Mouse (Mus musculus): ENCODE measurements around the gene Copz1.

Copz1 gene

GRCm38 (mm10) chr15:103308876-103309580, 36.5 kb downstream of the Copz1 start:
- no peak for DNase-seq (ENCODE audit: inconsistent ontology term)

- no peak for DNase-seq (ENCODE audit: inconsistent ontology term)
Observed at GRCm38 (mm10) chr15:103310365-103310910, 37.9 kb downstream of the Copz1 start, which contains the start of gene Gpr84. Gene Gpr84, minus strand, starts transcription at chr15:103310612.

GRCm38 (mm10) chr15:103313495-103314095, 41.1 kb downstream of the Copz1 start:
- DNase-seq (ENCODE audit: inconsistent ontology term), result peak; percentile 47

DNA sequence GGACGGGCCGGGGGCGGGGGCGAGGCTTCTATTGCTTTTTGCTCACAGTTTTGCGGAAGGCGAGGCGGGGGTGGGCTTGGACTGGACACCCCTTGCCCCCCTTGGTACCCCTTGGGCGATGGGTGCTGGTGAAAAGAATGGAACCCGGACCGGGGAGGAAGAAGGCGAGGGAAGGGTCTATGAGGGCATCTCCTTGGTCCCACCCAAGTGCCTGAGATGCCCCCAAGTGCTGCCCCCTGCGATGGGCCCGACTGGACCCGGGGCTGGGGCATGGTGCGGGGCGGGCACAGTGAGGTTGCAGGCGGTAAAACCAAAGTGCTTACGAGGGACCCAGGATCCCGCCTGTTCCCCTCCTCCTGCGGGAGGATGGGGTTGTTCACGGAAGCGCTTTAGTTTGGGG, 41.7 kb downstream of the Copz1 start:
- DNase-seq (ENCODE audit: inconsistent ontology term), result no peak

DNA sequence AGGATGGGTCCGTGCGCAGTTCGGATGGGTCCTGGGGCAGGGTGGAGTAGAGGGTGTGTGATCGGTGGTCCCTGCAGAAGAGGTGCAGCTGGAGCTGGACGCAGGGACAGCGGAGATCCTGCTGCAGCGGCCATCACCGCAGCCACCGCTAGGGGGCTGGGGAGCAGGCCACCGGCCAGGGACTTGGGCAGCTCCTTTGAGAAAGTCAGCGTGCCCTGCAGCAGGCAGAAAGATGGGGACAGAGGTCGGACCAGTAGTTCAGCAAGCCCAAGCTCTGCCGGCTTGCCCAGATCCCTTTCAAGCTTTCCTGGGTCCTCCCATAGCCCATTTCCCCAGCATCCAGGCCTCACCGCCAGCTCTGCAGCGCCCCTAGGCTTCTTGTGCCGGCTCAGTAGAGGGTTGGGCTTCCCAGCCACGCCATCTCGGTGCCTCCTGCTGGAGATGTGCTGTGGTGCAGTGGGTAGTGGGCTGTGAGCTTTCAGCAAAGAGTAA, 42.5 kb downstream of the Copz1 start:
- DNase-seq (ENCODE audit: inconsistent ontology term), result peak; percentile 75

DNA sequence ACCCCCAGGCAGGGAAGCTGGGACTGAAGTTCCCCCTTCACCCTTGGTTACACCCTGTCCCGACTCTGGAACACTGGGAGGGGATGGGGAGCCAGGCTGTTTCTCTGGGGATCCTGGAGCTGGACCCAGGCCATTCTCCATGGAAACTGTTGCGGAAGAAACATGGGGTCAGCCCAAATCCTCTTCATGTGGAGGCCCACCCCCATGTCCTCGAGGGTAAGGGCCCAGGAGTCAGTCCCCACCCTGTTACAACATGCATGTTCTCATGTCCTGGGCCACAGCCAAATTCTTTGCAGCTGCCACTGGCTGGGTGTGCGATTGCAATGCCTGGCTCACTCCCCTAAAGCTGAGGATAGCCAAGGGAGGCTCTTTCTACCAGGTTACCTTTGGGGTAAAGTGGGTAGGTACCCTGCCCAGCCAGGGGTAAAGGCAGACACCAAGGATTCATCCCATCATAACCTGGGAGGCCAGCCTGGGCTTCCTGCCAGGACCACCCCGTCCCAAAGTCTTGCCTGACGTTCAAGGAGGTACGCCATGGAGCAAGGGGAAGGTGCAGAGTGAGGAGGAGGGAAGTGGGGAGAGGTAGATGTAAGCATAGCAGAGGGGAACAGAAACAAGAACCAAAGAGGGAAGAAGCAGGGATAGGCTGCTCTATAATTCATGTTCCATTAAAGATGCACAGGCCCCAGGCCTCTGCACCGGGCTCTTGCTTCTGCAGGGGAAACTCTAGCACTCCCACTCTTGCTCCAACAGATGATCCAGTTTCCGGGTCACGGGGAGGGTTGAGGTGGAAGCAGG, 43.7 kb downstream of the Copz1 start:
- DNase-seq (ENCODE audit: inconsistent ontology term), result no peak

GRCm38 (mm10) chr15:103317120-103317519, 44.6 kb downstream of the Copz1 start:
- no peak for DNase-seq (ENCODE audit: inconsistent ontology term)

DNA sequence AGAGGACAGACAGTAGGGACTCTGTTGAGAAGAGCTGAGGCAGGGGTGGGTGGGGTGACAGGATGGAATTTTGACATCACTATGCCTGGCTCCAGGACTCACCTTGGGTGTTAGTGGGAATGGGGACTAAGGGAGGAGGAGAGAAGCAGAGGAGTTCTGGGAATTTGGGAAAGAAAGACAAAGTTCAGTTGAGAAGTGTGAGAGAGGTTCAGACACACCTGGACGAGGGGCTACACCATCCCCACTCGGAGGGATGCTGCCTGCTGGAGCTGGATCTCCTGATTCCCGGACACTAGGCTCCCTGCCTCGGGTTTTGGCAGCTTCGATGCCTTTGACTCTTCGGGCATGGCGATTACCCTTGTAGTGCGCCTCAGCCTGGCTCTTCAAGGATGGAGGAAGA, 45.2 kb downstream of the Copz1 start:
- no peak for DNase-seq (ENCODE audit: inconsistent ontology term)

DNA sequence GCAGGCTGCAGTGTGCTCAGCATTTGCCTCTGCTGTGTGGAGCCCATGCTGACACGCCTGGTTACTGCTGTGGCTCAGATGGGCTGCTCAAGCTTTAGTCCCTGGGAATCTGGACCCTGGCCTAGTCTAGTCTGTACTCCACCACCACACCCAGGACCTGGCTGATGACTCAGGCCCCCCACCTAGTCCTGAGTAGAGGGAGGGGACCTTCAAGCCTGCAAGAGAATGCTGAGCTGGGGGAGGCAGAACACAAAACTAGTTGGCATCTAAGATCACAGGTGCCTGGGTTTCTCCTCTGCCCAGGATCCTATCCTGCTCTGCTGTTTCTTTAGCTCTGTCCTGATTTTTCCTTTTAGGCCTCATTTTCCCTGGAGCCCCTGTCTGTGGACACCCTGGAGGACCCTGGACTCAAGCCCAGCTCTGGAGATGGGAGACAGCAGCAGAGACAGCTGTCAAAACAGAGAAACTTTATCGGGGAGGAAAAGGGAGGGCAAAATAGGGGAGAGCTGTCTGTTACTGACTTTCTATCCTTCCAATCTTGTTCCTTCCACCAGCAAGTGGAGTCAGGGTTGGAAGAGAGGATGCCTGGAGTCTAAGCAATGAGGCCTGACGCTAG, 45.8 kb downstream of the Copz1 start:
- DNase-seq (ENCODE audit: inconsistent ontology term), result no peak

GRCm38 (mm10) chr15:103321076-103321475, 48.6 kb downstream of the Copz1 start:
- DNase-seq (ENCODE audit: inconsistent ontology term), result no peak

- DNase-seq (ENCODE audit: inconsistent ontology term), result no peak
Observed at GRCm38 (mm10) chr15:103322396-103322795, 49.9 kb downstream of the Copz1 start.

- peak; percentile 61 for DNase-seq (ENCODE audit: inconsistent ontology term)
Observed at GRCm38 (mm10) chr15:103323070-103323454, 50.5 kb downstream of the Copz1 start.

GRCm38 (mm10) chr15:103323455-103324247, 51.1 kb downstream of the Copz1 start:
- peak; percentile 91 for DNase-seq (ENCODE audit: inconsistent ontology term)

DNA sequence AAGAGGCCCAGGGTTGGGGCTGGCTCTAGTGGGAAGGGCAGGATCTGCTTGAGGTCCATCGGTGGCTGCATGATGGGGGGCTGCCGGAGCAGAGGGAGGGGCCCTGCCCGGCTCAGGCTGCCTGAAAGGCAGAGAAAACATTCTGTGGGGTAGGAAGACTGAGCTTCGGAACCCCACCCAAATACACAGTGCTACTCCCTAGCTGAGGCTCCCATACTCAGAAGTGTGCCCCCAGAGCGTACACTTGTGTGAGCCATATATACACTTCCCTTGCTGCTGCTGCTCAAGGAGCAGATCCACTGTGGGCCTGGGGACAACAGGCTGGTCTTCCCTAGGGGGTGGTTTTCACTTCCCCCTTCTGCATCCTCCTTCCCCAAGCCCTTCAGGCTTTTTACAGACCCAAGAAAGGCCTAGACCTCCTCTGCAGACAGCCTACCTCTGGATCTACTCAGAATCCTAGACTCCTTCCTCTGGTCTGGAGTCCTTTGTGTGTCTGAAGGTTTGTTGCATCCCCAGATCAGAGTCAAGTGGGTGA, 60.6 kb downstream of the Copz1 start:
- no peak for DNase-seq (ENCODE audit: inconsistent ontology term)

DNA sequence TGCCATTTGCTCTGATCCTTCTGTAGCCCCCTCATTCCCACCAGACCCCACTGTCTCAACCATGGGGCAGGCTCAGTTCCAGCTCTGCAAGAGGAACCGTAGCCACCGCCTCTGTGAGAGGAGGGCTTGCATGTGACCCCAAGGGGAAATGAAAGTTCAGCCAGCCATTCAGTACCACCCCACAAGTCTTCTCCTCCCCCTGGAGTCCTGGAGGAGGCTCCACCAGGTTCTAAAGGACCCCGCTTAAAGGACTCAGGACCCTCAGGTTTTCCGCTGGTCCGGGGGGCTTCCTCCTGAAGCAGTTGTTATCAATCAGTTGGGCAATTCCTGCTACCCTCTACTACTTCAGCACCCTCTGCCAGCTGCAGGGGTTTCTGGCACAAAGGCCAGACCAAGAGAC, 61.2 kb downstream of the Copz1 start:
- DNase-seq (ENCODE audit: inconsistent ontology term), result no peak

DNA sequence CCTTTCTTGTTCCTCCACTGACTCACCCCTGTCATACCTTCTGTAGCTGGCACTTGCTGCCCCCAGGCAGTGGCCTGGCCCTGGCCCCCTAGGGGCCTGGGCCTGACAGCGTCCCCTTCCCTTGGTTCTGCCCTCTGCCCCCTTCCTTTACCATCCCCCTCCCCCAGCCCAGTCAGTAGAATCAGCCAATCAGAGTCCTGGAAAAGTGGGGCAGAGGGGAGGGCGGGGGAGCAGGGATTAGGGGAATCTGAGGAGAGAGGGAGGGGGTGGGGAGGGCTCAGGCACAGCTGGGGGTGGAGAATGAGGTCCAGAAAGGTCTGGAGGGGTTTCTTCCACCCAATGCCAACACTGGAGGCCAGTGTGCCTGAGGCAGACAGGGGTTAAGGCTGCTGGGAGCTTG, 61.7 kb downstream of the Copz1 start:
- DNase-seq (ENCODE audit: inconsistent ontology term), result peak; percentile 75

DNA sequence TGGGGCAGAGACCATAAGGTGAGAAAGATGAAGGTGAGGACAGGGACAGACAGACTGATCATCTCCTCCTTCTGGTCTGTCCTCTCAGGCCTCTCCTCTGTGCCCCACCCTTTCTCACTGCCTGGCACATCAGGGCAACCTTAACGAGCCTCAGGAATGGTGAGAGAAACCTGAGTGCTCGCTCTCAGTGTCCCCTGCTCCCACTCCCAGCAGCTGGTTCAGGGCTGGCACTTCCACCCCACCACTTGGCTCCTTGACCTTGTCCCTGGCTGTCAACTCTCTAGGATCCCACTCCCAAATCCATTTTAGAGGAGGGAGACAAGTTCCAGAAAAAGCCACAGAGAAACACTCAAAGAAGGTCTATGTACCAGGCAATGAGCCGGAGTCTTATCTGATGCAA, 62.5 kb downstream of the Copz1 start:
- no peak for DNase-seq (ENCODE audit: inconsistent ontology term)

- no peak for DNase-seq (ENCODE audit: inconsistent ontology term)
Observed at GRCm38 (mm10) chr15:103335488-103336235, 63.1 kb downstream of the Copz1 start.

- DNase-seq (ENCODE audit: inconsistent ontology term), result no peak
Observed at GRCm38 (mm10) chr15:103336996-103337667, 64.6 kb downstream of the Copz1 start.

DNA sequence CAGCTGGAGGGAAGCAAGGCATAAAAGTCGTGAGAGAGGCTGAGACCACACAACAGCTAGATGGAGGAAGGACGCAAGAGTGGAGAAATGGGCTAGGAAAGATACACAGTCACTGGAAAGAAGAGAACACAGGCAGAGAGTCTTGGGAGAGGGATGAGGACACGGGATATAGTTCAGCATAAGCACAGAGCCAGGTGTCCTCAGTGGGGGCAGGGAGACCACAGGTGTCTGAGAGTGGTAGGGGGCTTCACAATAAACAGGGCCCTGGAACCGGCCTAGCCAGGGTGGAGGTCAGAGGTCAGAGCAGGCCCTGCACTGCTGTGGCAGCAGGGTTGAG, 66.3 kb downstream of the Copz1 start:
- no peak for DNase-seq (ENCODE audit: inconsistent ontology term)

Data from Muller cell, postnatal 12 days (primary cell).